Mouse (Mus musculus) forebrain, embryonic 16.5 days (tissue): ENCODE data around the gene Mgea5. TPM values are rescaled to one million over a fixed set of nuclear protein-coding genes. Genes with fewer than 3 reads are reported as not detected.

ENCODE experiments used
- ATAC-seq: fragments of 200-750 bp; cut with Nextera tagmentation; 2 replicates; pipeline ENCODE4 v1.8.0; 2017; ENCODE audit warnings: mild to moderate bottlenecking, moderate library complexity
- H3K27ac ChIP-seq: fragments of 300-500 bp; sonication (generic); 2 replicates; pipeline ENCODE4 v1.5.1; 2014; ENCODE audit warnings: low read length, control low read depth
- H3K27me3 ChIP-seq: fragments of 300-500 bp; sonication (generic); replicated peaks from 2 replicates; pipeline ENCODE4 v1.6.1; 2014; ENCODE audit warnings: low read length; ENCODE audit not compliant: control insufficient read depth, insufficient read depth
- H3K36me3 ChIP-seq: fragments of 300-500 bp; sonication (generic); 2 replicates; pipeline ENCODE4 v1.6.1; 2014; ENCODE audit not compliant: control insufficient read depth, insufficient read depth
- H3K4me1 ChIP-seq: fragments of 300-500 bp; sonication (generic); replicated peaks from 2 replicates; pipeline ENCODE4 v1.6.1; 2014; ENCODE audit warnings: low read length; ENCODE audit not compliant: control insufficient read depth, insufficient read depth
- H3K4me2 ChIP-seq: fragments of 300-500 bp; sonication (generic); 2 replicates; pipeline ENCODE4 v1.6.1; 2014; ENCODE audit warnings: mild to moderate bottlenecking, low read length, control low read depth
- H3K4me3 ChIP-seq: fragments of 300-500 bp; sonication (generic); replicated peaks from 2 replicates; pipeline ENCODE4 v1.5.1; 2014; ENCODE audit warnings: mild to moderate bottlenecking, low read length, control low read depth
- H3K9ac ChIP-seq: fragments of 300-500 bp; sonication (generic); replicated peaks from 2 replicates; pipeline ENCODE4 v1.6.1; 2014; ENCODE audit warnings: low read depth, low read length, control low read depth
- H3K9me3 ChIP-seq: fragments of 300-500 bp; sonication (generic); 2 replicates; pipeline ENCODE4 v1.6.1; 2016; ENCODE audit warnings: low read length; ENCODE audit not compliant: control insufficient read depth
- WGBS: fragments of 180-500 bp; shearing (Covaris S2); extraction: QIAGEN DNeasy Blood & Tissue Kit; methylation state at CpG from one replicate; pipeline ENCODE4 v1.1.7; 2014; 5-methylcytosine and 5-hydroxymethylcytosine counted together
- polyA plus RNA-seq: library from polyadenylated mRNA; unstranded; fragments of >200 nt; fragmentation: Nextera tagmentation; extraction: Ambion mirVana; gene quantifications from 2 replicates; pipeline ENCODE4 v1.2.1, GENCODE M21; 2015

Mgea5 gene
- polyA plus RNA-seq, 1 experiment from 2014 or later, result 90.5 TPM

DNA sequence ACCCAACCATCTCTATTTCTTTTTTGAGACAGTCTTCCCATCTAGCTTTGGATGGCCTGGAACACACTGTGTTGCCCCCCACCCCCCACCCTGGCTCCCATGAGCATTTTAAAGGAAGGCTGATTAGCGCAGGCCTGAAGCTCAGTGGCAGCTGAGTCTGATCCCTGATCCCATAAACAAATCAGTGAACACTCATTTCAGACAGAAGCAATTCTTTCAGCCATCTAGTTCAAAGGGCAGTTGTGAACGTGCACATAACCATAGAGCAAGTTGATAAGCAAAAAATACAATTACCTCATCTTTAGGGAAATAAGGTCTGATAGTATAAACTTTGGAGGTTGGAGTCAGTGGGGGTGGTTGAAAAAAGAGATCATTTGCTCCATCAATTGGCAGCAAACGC, 22.8 kb downstream of the Mgea5 start:
- H3K9ac ChIP-seq, result no peak overlapping the region
- H3K27ac ChIP-seq, result no peak overlapping the region

DNA sequence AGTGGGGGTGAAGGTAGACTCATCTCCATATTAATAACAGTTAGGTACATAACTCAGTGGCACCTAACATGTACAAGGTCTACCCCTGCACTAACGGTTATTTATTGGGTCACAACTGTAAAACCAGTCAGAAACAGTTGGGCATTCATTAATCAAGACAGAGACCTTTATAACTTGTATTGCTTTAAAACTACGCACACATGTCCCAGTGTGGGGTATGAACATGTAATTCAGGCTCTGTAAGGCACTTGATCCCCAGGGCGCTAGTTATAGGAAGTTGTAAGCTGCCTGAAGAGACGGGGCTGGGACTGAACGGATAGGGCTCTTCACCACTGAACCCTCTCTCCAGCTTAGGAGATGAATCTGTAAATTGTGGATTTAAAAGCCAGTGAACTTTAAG, 25.0 kb downstream of the Mgea5 start:
- H3K4me2 ChIP-seq, result no peak overlapping the region
- no peak overlapping the region for H3K27ac ChIP-seq
- ATAC-seq, result no peak
- 92% methylated on average over 5 of the region's 5 CpGs for WGBS
- no peaks in the 10 kb centered on the region for H3K27me3 ChIP-seq
- H3K4me3 ChIP-seq, result no peak overlapping the region
- H3K36me3 ChIP-seq, result peaks cover 53% of the 10 kb centered on the region
- no peaks in the 10 kb centered on the region for H3K4me1 ChIP-seq
- no peak overlapping the region for H3K9ac ChIP-seq
- no peaks in the 10 kb centered on the region for H3K9me3 ChIP-seq

More for the DNA sequence above, 22.8 kb downstream of the Mgea5 start:
- Histone ChIP-seq H3K9me3 (no peaks in the 10 kb centered on the region), H3K36me3 (peaks cover 52% of the 10 kb centered on the region), H3K4me2 (no peak overlapping the region), H3K4me3 (no peak overlapping the region), H3K4me1 (no peaks in the 10 kb centered on the region), H3K27me3 (no peaks in the 10 kb centered on the region)
- no peak for ATAC-seq
- 97% methylated on average over 3 of the region's 3 CpGs for WGBS

DNA sequence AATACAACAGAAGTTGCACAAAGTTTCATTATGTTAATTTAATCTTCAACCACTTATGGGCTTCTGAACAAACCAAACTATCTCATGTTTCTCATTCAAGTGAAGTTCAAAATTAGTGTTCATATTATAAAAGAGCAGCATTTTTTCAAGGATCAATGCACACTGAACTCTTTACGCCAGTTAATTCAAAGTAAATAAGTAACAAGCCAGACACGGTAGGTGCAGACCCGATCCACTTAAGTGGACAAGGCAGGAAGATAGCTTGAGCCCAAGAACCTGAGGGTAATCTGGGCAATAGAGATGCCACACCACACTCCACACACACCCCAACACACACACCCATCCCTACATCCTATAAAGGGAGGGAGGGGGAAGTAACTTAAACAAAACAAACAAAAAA, 30.1 kb downstream of the Mgea5 start:
- no peak overlapping the region for H3K9ac ChIP-seq
- 92% methylated on average over 3 of the region's 3 CpGs for WGBS
- no peak overlapping the region for H3K4me2 ChIP-seq
- no peak for ATAC-seq
- no peaks in the 10 kb centered on the region for H3K27me3 ChIP-seq
- H3K4me3 ChIP-seq, result no peak overlapping the region
- H3K36me3 ChIP-seq, result peaks cover 30% of the 10 kb centered on the region
- H3K4me1 ChIP-seq, result peaks cover 8% of the 10 kb centered on the region
- H3K9me3 ChIP-seq, result no peaks in the 10 kb centered on the region
- no peak overlapping the region for H3K27ac ChIP-seq

DNA sequence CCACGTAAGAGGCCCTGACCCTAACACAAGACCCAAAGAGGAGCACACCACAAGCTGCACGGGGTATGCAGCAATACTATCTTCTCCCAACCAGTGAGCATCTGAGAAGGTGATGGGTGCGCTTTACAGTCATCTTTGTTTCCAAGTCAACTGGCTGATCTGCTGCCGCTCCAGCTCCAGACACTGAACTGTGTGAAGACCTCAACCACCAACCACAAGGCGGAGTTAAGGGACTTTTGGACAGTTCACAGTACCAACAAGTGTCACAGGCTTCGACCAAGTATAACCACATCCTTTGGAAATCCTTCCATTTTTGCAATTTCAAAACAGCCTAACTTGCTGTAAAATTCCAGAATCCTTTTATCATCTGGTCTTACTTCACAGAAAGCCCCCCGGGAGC, 31.8 kb downstream of the Mgea5 start:
- ATAC-seq, result no peak
- WGBS, result 92% methylated on average over 7 of the region's 7 CpGs
- Histone ChIP-seq H3K9me3 (no peaks in the 10 kb centered on the region), H3K9ac (no peak overlapping the region), H3K27me3 (no peaks in the 10 kb centered on the region), H3K27ac (no peak overlapping the region), H3K4me3 (no peak overlapping the region), H3K4me1 (peaks cover 14% of the 10 kb centered on the region), H3K36me3 (peaks cover 26% of the 10 kb centered on the region), H3K4me2 (no peak overlapping the region)

DNA sequence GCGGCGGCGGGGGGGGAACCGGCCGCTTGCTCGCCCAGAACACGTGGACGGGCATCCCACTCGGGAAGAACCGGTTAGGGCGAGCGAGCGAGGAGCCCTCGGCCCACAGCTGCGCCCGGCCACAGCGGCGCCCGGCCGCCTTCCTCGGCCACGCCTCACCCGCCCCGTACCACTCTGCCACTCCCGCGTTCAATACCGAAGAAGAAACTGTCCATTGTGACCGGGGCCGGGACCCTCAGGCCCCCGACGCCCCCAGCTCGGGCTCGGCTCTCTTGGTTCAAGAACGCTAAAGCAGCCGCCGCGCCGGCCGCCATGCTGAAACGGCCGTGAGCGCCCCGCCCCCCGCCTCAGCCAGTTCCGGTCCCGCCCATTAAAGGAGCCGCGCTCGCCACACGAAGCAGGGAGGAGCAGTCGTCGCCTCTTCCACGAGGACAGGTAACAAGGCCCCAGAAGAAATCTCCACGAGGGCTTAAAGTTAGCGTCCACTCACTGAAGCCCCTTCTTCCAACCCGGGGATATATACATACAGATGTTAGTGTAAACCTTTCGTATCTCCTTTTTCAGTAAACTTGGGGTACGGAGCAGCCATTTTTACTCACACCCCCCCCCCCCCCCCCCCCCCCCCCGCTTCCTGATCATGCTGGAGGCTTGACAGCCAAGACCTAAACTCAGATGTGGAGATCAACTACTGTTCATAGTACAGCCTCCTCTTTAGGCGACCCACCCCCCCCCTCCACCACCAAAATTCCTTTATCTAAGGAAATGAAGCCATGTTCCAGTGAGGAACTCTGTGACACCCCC, 34.2 kb downstream of the Mgea5 start, which contains the start of gene Npm3:
TSS of gene Npm3 (minus strand) at position 349 of the 801 bp plus-strand sequence.
- Histone ChIP-seq H3K27ac (no peak within 1 kb of the TSS), H3K4me1 (peaks cover 23% of the 10 kb centered on the region), H3K9ac (peak within 1 kb of the TSS; percentile 73), H3K9me3 (no peaks in the 10 kb centered on the region), H3K36me3 (peaks cover 17% of the 10 kb centered on the region), H3K4me3 (peak within 1 kb of the TSS; percentile 84), H3K27me3 (peaks cover 21% of the 10 kb centered on the region), H3K4me2 (peak within 1 kb of the TSS; percentile 85)
- 0% methylated on average over 58 of the region's 60 CpGs for WGBS
- peak; percentile 89 for ATAC-seq

DNA sequence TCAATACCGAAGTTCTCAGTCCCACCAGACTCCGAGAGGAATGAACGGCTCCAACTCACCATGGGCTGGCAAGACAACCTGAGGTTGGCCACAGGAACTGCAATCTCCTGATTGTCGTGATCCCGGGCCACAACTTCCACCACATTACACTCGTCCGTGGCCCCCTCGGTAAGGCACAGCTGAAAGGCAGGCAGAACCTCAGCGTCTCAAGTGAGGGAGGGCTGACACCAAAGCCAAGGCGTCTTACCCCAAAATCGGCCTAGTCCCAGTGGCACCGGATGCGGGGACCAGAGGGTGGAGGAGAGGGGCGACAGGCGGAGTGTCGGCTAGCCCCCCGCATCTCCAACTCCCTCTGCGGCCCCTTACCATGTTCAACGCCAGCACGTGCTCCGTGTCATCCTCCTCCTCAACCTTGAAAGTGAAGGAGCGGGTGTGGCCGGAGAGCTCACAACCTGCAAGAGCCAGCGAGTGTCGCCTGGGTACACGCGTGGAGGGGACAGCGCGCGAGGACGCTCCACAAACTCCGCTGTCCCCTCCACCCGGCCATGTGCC, 34.9 kb downstream of the Mgea5 start:
- WGBS, result under 1% methylated on average over 33 of the region's 33 CpGs
- peaks cover 23% of the 10 kb centered on the region for H3K4me1 ChIP-seq
- H3K27me3 ChIP-seq, result peaks cover 27% of the 10 kb centered on the region
- ATAC-seq, result peak; percentile 24
- peak overlapping the region; percentile 85 for H3K4me2 ChIP-seq
- peak overlapping the region; percentile 73 for H3K9ac ChIP-seq
- no peak overlapping the region for H3K27ac ChIP-seq
- no peaks in the 10 kb centered on the region for H3K9me3 ChIP-seq
- peak overlapping the region; percentile 84 for H3K4me3 ChIP-seq
- H3K36me3 ChIP-seq, result peaks cover 10% of the 10 kb centered on the region

DNA sequence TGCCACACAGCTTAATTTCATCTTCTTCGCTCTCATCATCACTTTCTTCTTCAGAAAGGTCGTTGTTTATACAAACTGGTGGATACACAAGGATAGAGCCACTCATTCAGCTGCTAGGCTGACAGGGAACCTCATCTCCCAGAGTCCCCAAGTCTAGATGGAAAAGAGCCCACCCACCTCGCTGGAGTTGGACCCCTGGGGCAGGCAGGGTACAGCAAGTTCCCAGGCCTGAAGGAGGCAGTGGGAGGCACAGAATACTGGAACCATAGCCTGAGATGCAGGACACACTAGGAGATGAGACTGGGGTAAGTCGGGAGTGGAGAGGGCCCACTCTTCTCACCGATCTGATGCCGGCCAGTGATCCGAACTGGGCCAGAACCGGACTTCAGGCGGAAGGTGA, 35.4 kb downstream of the Mgea5 start:
- H3K4me1 ChIP-seq, result peaks cover 24% of the 10 kb centered on the region
- H3K9me3 ChIP-seq, result no peaks in the 10 kb centered on the region
- peak overlapping the region; percentile 85 for H3K4me2 ChIP-seq
- peaks cover 32% of the 10 kb centered on the region for H3K27me3 ChIP-seq
- no peak overlapping the region for H3K27ac ChIP-seq
- no peak overlapping the region; the same call in 1 of the 2 replicates for H3K9ac ChIP-seq
- 61% methylated on average over 9 of the region's 9 CpGs for WGBS
- H3K4me3 ChIP-seq, result peak overlapping the region; percentile 84; the same call in 1 of the 2 replicates
- H3K36me3 ChIP-seq, result peaks cover 7% of the 10 kb centered on the region
- no peak for ATAC-seq

DNA sequence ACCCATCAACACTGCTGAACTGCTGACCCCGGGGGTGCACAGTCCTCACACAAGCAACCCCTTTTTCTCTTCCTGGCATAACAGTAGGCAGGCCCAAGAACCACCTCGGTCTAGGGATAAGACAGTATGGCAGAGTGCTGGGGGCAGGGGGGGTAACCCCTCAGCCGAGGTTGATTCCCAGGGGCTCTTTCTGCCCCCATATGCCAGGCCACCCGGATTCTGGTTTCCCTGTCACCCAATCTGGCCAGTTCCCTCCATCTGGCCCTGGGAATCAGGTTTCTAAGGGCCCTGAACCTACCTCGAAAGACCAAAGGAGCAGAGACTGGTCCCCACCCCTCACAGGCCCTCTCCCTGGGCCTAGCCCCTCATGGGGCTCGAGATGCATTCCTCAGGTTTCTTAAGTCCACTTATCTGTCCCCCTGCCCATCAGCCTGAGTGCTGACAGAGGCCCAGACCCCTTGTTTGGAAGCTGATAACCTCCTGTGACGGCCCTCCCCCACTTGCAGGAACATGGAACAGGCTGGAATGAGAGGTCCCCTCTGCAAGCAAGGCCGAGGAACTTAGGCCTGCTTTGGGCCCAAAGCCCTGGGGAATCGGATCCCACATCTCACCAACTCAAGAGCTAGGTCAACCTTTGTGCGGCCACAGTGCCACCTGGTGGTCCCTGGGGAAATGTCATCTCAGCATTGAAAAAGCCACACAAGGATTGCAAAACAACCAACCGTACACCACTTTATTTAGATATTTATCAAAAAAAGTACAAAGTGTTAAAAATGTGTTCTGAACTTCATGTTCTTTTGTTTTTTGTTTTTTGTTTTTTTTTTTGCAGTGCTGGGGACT, 36.4 kb downstream of the Mgea5 start:
- Histone ChIP-seq H3K4me1 (peaks cover 34% of the 10 kb centered on the region), H3K4me2 (no peak overlapping the region), H3K4me3 (no peak overlapping the region), H3K27ac (no peak overlapping the region), H3K9ac (no peak overlapping the region), H3K27me3 (peaks cover 36% of the 10 kb centered on the region), H3K36me3 (no peaks in the 10 kb centered on the region), H3K9me3 (no peaks in the 10 kb centered on the region)
- no peak for ATAC-seq
- 46% methylated on average over 11 of the region's 11 CpGs for WGBS
